Mouse (Mus musculus) bone marrow, adult 2 months (tissue): ENCODE data around the gene Rbbp5.

Source experiments
- CTCF ChIP-seq: fragments of 200-500 bp; IDR thresholded peaks from 2 replicates; pipeline ENCODE4 v1.5.1; 2011; ENCODE audit warnings: low read length, control low read depth; ENCODE audit not compliant: control insufficient read depth, insufficient read depth
- POLR2A ChIP-seq: fragments of 200-500 bp; IDR thresholded peaks from 2 replicates; pipeline ENCODE4 v1.6.1; 2011; ENCODE audit warnings: low read depth, mild to moderate bottlenecking, control low read depth, low read length, borderline replicate concordance; ENCODE audit not compliant: control insufficient read depth

DNA sequence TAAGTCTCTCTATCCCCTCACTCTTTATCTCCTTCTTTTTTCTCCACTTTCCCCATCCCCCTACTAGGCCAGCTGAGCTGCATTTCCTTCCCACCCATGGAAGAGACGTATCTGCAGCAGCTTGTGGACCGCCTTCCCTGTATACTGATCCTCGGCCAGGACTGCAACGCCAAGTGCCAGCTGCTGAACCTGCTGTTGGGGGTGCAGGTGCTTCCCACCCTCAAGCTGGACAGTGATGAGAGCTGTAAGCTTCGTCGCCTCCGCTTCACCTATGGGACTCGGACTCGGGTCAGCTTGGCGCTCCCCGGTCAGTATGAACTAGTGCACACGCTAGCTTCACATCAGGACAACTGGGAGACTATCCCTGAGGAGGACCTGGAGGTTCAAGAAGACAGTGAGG lies 43.1 kb upstream of the Rbbp5 start:
- TF ChIP-seq POLR2A (no peak), CTCF (no peak)
